Mouse (Mus musculus) CD4-positive, CD25-positive, alpha-beta regulatory T cell, adult 9 weeks (primary cell): Measurements from ENCODE around the gene Crybg3. TPM values are rescaled to one million over a fixed set of nuclear protein-coding genes. Genes with fewer than 3 reads are reported as not detected.

Source experiments
- polyA plus RNA-seq: library from polyadenylated mRNA; unstranded; fragments of 100-300 nt; shearing (Covaris generic); gene quantifications from one replicate; pipeline ENCODE4 v1.2.1, GENCODE M21; 2017

Crybg3 gene
- 7.2 TPM for polyA plus RNA-seq

DNA sequence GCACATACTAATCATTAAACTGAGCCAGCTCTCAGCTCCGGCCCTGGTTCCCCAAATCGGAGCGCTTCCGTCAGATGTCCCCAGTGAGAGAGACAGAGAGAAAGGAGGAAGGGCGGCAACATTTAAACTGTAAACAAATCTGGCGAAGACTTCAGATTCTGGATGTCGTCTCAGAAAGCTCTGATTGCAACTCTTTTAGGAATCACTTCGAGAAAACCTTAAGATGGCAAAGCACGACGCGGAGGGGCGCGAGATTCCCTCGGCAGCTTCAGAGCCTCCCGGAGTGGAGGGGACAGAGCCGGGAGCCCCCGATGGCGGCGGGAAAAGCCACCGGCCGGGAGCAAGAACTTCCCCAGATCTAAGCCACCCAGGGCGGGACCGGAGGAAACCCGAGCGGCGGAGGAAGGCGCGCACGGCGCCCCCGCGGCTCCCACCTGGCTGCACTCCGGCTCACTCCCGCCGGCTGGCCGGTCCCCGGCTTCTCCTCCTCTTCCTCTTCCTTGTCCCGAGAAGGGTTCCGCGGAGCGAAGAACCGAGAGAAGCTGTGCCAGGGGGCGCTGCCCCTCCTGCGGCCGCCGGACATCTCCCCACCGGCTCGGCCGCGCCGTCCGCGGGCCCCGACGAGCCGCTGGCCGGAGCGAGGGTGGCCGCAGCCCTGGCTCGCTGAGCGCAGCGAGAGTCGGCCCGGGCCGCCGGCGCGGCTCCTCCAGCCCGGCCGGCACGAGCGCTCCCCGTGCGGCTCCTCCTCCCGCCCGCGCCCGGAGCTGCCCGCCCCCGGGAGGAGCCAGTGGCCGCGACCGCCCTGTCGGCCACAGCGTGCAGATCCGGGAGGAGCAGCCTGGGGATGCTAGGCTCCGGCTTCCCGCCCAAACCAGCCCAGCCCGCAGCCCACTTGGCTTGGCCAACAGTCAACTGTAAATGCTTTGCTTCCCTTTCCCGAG lies at the start of gene Crybg3:
TSS of gene Crybg3 (minus strand) at position 669 of the 941 bp plus-strand sequence.

DNA sequence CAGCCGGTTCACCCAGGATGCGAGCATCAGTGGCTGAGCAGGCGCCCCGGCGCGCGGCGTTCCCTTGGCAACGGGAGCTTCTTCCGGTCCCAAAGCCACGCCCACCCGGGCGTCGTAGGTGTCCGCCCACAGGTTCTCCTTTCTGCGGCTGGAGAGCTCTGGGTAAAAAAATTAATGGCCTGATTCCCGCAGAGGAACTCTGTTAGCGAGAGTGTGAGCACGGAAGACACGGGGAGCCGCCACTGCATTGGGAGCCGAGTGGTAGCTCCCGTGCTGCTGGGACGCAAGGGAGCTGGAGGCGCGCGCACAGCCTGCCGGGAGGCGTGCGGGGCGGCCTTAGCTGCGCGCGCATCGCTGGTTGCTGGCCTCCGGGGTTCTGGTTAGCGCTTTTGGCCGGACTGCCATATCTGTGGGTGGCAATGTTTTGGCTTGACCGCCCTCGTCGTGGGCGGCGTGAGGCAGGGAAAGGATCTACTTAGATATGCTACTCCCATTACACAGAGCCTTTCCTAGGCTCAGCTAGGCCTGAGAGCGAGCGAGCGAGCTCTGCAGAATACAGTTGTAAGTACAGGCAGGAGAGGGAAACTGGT lies 38.4 kb upstream of the Crybg3 start, which contains the start of gene Arl6:
TSS of gene Arl6 (minus strand) at position 290 of the 590 bp plus-strand sequence.

DNA sequence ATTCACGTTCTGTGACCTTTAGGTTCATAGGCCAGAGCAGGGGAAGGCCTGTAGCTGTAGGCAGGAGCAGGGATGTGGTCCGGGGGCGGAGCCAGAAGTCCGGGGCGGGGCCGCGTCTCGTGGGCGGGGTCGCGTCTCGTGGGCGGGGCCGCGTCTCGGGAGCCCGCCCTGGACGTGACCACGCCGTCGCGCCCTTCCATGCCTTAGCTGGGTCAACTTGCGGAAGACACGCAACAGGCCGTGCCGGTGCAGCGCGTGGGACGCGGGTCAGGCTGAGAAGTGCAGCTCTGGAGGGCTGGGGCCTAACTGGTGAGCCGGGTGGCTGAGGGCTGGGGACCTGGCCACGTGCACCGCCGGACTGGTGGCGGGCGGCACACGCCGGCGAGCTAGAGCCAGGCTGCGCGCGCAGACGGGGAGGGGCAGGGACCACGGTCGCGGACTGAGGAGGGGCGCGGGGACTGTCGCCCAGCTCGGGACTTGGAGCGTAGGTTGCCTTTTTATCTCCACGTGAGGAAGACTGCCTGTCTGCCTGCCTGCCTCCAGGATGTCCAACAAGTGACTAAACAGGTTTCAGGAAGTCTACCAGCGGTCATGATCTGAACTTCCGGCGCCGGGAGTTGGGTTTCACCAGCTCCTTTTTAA lies 129.0 kb downstream of the Crybg3 start, which contains the start of gene Riox2:
TSS of gene Riox2 (plus strand) at position 139 of the 642 bp plus-strand sequence.

Other genes starting within 250 kb of the Crybg3 start
- not detected for gene Olfr209, start 237.0 kb downstream of the Crybg3 start, polyA plus RNA-seq
- gene Gabrr3, start 193.6 kb downstream of the Crybg3 start, polyA plus RNA-seq = not detected
- 90.8 TPM for gene Riox2, start 129.2 kb downstream of the Crybg3 start, polyA plus RNA-seq
- 4.3 TPM for gene Arl6, start 38.4 kb upstream of the Crybg3 start, polyA plus RNA-seq